Mouse (Mus musculus) neutrophil, adult 83 days (primary cell): ENCODE data around the gene Pgam1. TPM values are rescaled to one million over a fixed set of nuclear protein-coding genes. Genes with fewer than 3 reads are reported as not detected.

Experiments
- total RNA-seq, 2 experiments: library from RNA; stranded (reverse); gene quantifications; one replicate each; pipeline ENCODE4 v1.2.4; 2023

Pgam1 gene
- 100 to 1,000 TPM; 268 to 278 TPM for total RNA-seq

DNA sequence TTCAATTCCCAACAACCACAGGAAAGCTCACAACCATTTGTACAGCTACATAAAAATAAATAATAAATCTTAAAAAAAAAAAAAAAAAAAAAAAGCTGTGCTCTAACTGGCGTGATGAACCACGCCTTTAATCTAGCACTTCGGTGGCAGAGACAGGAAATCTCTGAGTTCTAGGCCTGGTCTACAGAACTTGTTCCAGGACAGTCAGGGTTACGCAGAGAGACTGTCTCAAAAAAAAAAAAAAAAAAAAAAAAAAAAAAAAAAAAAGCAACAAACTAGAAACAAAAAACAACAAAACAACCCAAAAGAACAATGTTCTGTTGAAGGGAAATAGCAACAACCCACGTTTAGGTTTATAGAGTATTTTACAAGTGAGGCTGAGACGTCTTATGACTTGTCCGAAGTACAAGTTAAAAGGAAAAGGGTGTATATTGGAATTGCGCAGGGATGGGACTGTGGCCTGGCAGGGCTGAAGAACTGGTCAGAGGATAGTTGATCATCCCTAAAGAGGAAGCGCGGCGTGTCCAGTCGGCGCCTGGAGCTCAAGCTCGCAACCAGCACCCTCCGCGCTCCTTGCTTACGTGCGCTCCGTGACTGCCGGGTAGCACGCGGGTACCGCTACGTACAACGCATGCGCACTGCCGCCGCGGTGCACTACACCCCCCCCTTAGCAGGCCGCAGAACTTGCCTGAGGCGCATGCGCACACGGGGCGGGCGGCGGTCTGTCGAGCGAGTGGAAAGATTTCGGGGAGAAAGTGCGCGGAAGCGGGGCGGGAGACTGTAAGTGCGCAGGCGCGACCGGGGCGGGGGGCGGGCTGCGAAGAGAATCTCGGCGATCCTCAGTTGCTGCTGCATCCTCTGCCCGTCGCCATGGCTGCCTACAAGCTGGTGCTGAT lies at the start of gene Pgam1:
Gene Pgam1, plus strand, starts transcription at position 746 of the 896 bp plus-strand sequence.

GRCm38 (mm10) chr19:41895460-41896318 lies 16.0 kb upstream of the Pgam1 start, which contains the start of gene Rrp12:
Gene Rrp12 (minus strand): TSS chr19:41896173.

GRCm38 (mm10) chr19:41933179-41934086 lies 21.7 kb downstream of the Pgam1 start, which contains the start of the genes Exosc1 and Zdhhc16:
Gene Exosc1 (minus strand): TSS chr19:41933423.
Gene Zdhhc16 (plus strand): TSS chr19:41933480.

Other genes starting within 250 kb of the Pgam1 start
- under 1 TPM; 0.28 to 0.31 TPM for gene Slit1, start 168.3 kb upstream of the Pgam1 start, total RNA-seq
- gene Arhgap19, start 109.9 kb upstream of the Pgam1 start, total RNA-seq = 10 to 100 TPM; 58.5 to 68.0 TPM
- 10 to 100 TPM; 29.6 to 30.9 TPM for gene Frat1, start 82.0 kb upstream of the Pgam1 start, total RNA-seq
- 10 to 100 TPM; 38.2 to 40.3 TPM for gene Frat2, start 63.8 kb upstream of the Pgam1 start, total RNA-seq
- gene Rrp12, start 15.8 kb upstream of the Pgam1 start, total RNA-seq = 1 to 10 TPM; 7.5 to 9.1 TPM
- gene Exosc1, start 21.5 kb downstream of the Pgam1 start, total RNA-seq = 10 to 100 TPM; 11.4 to 16.7 TPM
- 10 to 100 TPM; 29.7 to 31.7 TPM for gene Zdhhc16, start 21.6 kb downstream of the Pgam1 start, total RNA-seq
- gene Mms19, start 69.2 kb downstream of the Pgam1 start, total RNA-seq = 10 to 100 TPM; 42.8 to 43.7 TPM
- gene Ubtd1, start 69.8 kb downstream of the Pgam1 start, total RNA-seq = 10 to 100 TPM; 34.6 to 36.8 TPM
- not detected for gene Ankrd2, start 124.1 kb downstream of the Pgam1 start, total RNA-seq
- gene Hoga1, start 133.7 kb downstream of the Pgam1 start, total RNA-seq = under 1 TPM; 0.28 to 0.64 TPM
- not detected for gene 4933411K16Rik, start 140.3 kb downstream of the Pgam1 start, total RNA-seq
- gene Morn4, start 174.4 kb downstream of the Pgam1 start, total RNA-seq = under 1 TPM in 1 of 2 experiments, not detected in 1; 0.37 TPM
- 10 to 100 TPM; 27.0 to 28.8 TPM for gene Pi4k2a, start 178.5 kb downstream of the Pgam1 start, total RNA-seq
- under 1 TPM; 0.55 to 0.66 TPM for gene Avpi1, start 217.1 kb downstream of the Pgam1 start, total RNA-seq
- gene Marveld1, start 235.5 kb downstream of the Pgam1 start, total RNA-seq = 10 to 100 TPM; 15.9 to 16.1 TPM